Mouse (Mus musculus) CD8-positive naive resting alpha-beta T cell, adult 57 days (primary cell): ENCODE measurements around the gene Pax7. TPM values are rescaled to one million over a fixed set of nuclear protein-coding genes. Genes with fewer than 3 reads are reported as not detected.

Source experiments
- total RNA-seq: library from RNA; stranded (reverse); gene quantifications from one replicate; pipeline ENCODE4 v1.2.4, GENCODE M21; 2023

The Pax7 gene
- not detected for total RNA-seq

DNA sequence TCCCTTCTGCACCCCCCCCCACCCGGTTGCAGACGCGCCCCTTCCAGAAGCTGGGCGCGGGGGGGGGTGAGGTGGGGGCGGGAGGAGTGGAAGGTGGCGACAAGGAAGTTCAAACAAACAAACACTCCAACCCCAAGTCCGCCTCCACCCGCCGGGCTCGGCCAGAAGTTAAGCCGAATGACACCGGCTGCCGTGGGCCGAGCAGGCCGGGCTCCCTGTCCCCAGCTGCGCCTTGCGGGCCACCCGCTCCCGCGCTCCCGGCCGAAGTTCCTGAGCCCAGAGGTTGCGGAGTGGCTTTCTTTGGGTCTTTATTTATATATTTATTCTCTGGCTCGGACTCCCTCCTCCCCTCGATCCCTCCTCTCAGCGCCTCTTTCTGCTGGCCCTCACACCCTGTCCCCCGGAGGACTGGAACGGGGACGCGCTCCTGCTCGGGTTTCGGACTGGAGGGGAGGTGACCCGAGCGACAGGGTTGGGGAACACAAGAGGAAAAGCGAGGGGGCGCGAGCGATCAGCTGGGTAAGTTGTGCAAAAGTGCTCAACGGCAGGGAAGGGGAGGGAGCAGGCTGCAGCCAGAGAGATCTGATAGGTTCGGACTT is at the start of gene Pax7:
TSS of gene Pax7 (minus strand) at position 493 of the 599 bp plus-strand sequence.

Other genes starting within 250 kb of the Pax7 start
- 0.24 TPM for gene Gm21969, start 230.3 kb downstream of the Pax7 start, total RNA-seq
- gene Aldh4a1, start 210.7 kb downstream of the Pax7 start, total RNA-seq: 20.8 TPM
- gene Tas1r2, start 180.0 kb downstream of the Pax7 start, total RNA-seq: not detected
- not detected for gene Klhdc7a, start 134.5 kb upstream of the Pax7 start, total RNA-seq